Mouse (Mus musculus) neural tube, postnatal 0 days (tissue): ENCODE measurements around the gene Pate2. TPM values are rescaled to one million over a fixed set of nuclear protein-coding genes. Genes with fewer than 3 reads are reported as not detected.

Source experiments
- polyA plus RNA-seq: library from polyadenylated mRNA; unstranded; fragments of >200 nt; fragmentation: Nextera tagmentation; extraction: Ambion mirVana; gene quantifications from 2 replicates; pipeline ENCODE4 v1.2.1, GENCODE M21; 2015

Gene Pate2
- polyA plus RNA-seq, result 0.65 and 0.93 TPM in 2 replicates

DNA sequence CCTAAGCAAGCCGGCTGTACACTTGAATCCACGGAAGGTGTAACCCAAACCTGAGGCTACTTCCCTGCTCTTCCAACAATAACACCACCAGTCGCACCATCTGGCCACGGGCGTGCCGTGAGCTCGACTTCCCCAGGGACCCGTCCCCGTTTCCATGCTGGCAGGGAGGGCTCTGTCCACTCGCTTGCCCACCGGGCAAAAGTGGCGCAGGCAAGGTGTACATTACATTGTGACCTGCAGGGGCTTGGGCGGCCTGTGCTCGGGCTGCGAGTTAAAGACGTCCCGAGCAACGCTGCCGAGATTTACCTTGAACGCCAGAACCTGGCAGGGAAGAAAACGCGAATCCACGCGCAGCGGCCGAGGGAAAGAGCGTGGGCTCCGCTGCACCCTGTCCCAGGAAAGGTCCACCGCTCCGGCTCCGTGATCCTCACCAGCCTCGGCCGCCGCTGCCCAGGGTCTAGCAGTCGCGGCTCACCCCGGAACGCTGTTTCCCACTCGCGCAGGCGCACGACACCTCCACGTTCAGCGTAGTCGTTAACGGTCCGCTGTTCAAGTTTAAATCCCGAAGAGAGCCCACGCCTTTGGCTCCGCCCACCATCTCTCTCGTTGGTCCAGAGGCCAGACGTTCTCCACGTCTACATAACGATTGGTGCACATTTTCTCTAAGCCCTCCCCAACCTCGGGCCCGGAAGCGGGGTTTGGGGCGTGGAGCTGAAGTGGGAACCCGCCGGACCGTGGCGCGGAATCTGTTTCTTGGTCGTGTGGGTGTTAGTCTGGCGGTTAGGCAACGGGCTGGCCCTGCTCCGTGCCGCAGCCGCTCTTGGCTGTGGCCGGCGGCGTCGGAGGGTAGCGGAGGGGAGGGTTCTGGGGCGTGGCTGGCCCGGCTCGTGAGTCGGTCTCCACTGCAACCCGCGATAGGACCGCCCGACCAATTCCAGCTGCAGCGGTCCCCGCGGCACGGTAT, at the start of gene Pate2, which contains the start of gene Hyls1:
Gene Pate2 (plus strand): TSS at position 714 of the 964 bp plus-strand sequence.
Gene Hyls1 (minus strand): TSS at position 828 of the 964 bp plus-strand sequence.

DNA sequence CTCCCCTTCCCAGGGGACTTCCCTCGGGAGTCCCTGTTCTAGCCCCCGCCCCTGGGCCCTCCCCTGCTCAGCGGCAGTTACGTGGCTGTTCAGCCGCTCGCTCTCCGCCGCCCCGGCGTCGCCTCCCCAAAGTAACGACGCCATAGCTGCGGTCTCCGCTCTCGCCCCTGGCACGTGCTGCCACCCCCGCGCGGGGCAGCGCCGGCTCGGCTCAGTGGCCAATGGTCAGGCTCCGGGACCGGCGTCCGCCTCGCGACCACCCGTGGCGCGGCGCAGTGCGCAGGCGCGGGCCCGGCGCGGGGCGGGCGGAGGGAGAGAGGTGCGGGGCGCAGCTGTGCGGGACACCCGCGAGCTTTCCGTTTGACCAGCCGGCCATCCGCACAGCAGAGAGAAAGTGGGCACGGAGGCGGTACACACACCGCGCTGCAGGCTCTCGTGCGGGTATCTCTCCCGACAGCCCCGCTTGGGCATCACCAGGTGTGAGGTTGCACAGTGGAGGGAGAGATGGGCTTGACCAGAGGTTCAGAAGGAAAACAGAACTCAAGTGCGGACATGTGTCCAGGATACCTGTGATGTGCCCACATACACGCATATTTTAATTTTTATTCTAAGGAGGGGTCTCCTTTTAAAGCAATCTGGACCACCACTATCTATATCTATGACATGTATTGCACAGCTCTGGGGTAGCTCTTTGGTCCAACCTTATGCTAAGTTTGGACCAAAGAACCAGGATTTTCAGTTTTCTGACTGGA, 11.7 kb upstream of the Pate2 start, which contains the start of the genes Ddx25 and Pus3:
Gene Ddx25 (minus strand): TSS at position 272 of the 752 bp plus-strand sequence.
Gene Pus3 (plus strand): TSS at position 339 of the 752 bp plus-strand sequence.

DNA sequence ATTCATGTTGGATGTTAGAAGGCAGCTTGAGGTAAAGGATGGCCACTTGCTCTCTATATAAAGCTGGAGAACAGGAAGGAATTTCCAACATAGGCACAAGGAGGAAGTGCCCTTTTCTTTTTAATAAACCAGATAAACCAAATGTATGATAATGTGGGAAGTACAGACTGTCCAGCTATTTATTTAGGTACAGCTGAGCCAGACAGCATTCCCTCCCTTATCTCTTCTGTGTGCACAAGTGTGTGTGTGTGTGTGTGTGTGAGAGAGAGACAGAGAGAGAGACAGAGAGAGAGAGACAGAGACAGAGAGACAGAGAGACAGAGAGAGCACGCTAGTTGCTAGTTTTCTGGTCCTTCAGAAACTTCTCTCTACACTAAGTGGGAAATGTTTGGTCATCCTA, 41.8 kb downstream of the Pate2 start, which contains the start of gene Pate4:
Gene Pate4 (minus strand): TSS at position 101 of the 400 bp plus-strand sequence.

DNA sequence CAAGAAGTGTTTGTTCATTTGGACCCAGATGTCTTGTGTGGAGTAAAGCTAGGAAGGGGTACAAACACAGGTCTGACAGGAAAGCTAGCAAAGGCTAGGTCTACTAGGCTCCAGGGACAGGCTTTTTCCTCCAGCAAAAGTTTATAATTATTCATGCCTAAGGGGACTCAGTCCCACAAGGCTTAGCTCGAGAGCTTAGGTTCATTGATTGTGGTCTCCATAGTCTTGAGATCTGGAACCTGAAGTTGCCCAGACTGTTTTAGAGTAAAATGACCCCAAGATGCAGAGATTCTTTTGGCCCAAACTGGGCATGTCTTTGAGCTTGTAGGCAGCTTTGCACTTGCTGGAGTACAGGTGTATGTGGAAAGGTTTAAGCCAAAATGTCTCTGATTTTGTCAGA, 78.0 kb downstream of the Pate2 start, which contains the start of gene Pate3:
Gene Pate3 (minus strand): TSS at position 101 of the 400 bp plus-strand sequence.

DNA sequence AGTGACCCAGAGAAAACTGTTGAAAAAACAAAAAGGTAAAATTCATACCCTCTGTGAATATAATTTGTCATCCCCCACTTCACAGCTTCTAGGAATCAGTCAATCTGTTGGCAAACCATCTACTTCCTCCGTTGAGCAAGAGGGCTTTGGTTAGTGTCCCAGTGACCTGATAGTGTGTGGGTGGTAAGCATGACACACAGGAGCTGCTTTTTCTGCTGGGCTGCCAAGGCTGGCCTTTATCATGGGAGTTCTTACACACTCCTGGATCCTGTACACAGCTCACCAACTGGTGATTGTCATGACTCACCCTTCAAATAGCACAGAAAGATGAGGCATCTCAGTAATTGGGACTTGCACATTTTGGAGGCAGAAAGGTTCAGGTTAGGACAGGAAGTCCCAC, 116.9 kb downstream of the Pate2 start, which contains the start of gene Pate1:
Gene Pate1 (minus strand): TSS at position 378 of the 400 bp plus-strand sequence.

Other genes with a start within 250 kb of the Pate2 start
- 1.3 and 1.8 TPM in 2 replicates for gene Cdon, start 149.2 kb upstream of the Pate2 start, polyA plus RNA-seq
- gene Gm1113, start 52.0 kb upstream of the Pate2 start, polyA plus RNA-seq, result not detected in 2 replicates
- 24.8 and 25.4 TPM in 2 replicates for gene Ddx25, start 11.8 kb upstream of the Pate2 start, polyA plus RNA-seq
- gene Pus3, start 11.7 kb upstream of the Pate2 start, polyA plus RNA-seq, result 12.1 and 12.5 TPM in 2 replicates
- gene Hyls1, start 114 bp downstream of the Pate2 start, polyA plus RNA-seq, result 9.9 and 10.3 TPM in 2 replicates
- gene Pate4, start 41.7 kb downstream of the Pate2 start, polyA plus RNA-seq, result not detected in 2 replicates
- gene Pate3, start 77.9 kb downstream of the Pate2 start, polyA plus RNA-seq, result not detected in 2 replicates
- not detected in 2 replicates for gene Pate1, start 117.1 kb downstream of the Pate2 start, polyA plus RNA-seq
- not detected in 2 replicates for gene Gm17677, start 170.8 kb downstream of the Pate2 start, polyA plus RNA-seq
- not detected in 2 replicates for gene Gm17727, start 207.8 kb downstream of the Pate2 start, polyA plus RNA-seq
- not detected in 2 replicates for gene Gm27235, start 219.8 kb downstream of the Pate2 start, polyA plus RNA-seq
- not detected in 2 replicates for gene D730048I06Rik, start 219.8 kb downstream of the Pate2 start, polyA plus RNA-seq